ENCODE assay signal across 23 mouse cellular contexts in genomic region chr1:172430731-172431220, GRCm38 (mm10). TPM values are rescaled to one million over a fixed set of nuclear protein-coding genes. Genes with fewer than 3 reads are reported as not detected.
A peak's percentile ranks its signal among the peaks of the same experiment; 100 is the strongest.
DNase-seq lines count a peak whose midpoint lies in the region; ATAC-seq and TF ChIP-seq lines count a peak whose summit lies in the region.
"Had no signal": no experiment of that assay in that cellular context is flagged by ENCODE, and none has a peak within 500 bp of the region (broad histone marks: within the 10 kb centered on the region; RNA-seq: fewer than 3 reads in every experiment).

No protein-coding gene starts in this region.

- H3K27me3 ChIP-seq in heart, adult 2 months (ENCODE audit: control insufficient read depth, insufficient read depth, low read length) = no peaks in the 10 kb centered on the region
- no peaks in the 10 kb centered on the region for H3K27me3 ChIP-seq in kidney, embryonic 16.5 days (ENCODE audit: insufficient read depth, low read length)
- no peaks in the 10 kb centered on the region for H3K27me3 ChIP-seq in midbrain, postnatal 0 days (ENCODE audit: insufficient read depth, low read length)
- H3K27me3 ChIP-seq in midbrain, embryonic 13.5 days = 0 out of 2 replicates have a peak, but pooled peaks cover 3% of the 10 kb centered on the region
- no peaks in the 10 kb centered on the region for H3K27me3 ChIP-seq in stomach, postnatal 0 days (ENCODE audit: control insufficient read depth, insufficient read depth, low read length)
- H3K27me3 ChIP-seq: heart, embryonic 12.5 days; hindbrain, embryonic 13.5 days; liver, embryonic 15.5 days; lung, embryonic 15.5 days; neural tube, embryonic 15.5 days; Patski had no signal

- intact Hi-C loops in heart, adult 2 months (cut with DNase I) = no loop called here

- TF ChIP-seq CTCF in heart, adult 2 months (IDR thresholded peaks at IDR 0.05) = peak; percentile 9; the same call in 1 of the 2 replicates
- 0 out of 2 replicates have a peak, but pooled peaks have one; percentile 9 for TF ChIP-seq CTCF in midbrain, postnatal 0 days (IDR thresholded peaks at IDR 0.05)
- peak; percentile 47 for TF ChIP-seq CTCF in stomach, postnatal 0 days (IDR thresholded peaks at IDR 0.05; ENCODE audit: low read depth)

- H3K27ac ChIP-seq in heart, adult 2 months = no peak overlapping the region; the same call in 1 of the 2 replicates
- peak overlapping the region; percentile 83; the same call in 1 of the 2 replicates for H3K27ac ChIP-seq in kidney, embryonic 16.5 days (ENCODE audit: low read length)
- H3K27ac ChIP-seq in midbrain, postnatal 0 days (ENCODE audit: low read depth, low read length) = no peak overlapping the region
- H3K27ac ChIP-seq in midbrain, embryonic 13.5 days = no peak overlapping the region
- peak overlapping the region; percentile 63 for H3K27ac ChIP-seq in stomach, postnatal 0 days (replicated peaks)
- H3K27ac ChIP-seq: forebrain, embryonic 10.5 days; hindbrain, embryonic 13.5 days; liver, embryonic 15.5 days; lung, embryonic 15.5 days; neural tube, embryonic 15.5 days had no signal

- H3K9me3 ChIP-seq in kidney, embryonic 16.5 days (ENCODE audit: low read length) = no peaks in the 10 kb centered on the region
- no peaks in the 10 kb centered on the region for H3K9me3 ChIP-seq in midbrain, postnatal 0 days (ENCODE audit: low read length)
- H3K9me3 ChIP-seq in midbrain, embryonic 13.5 days = no peaks in the 10 kb centered on the region
- no peaks in the 10 kb centered on the region for H3K9me3 ChIP-seq in stomach, postnatal 0 days (ENCODE audit: control insufficient read depth, low read length)
- H3K9me3 ChIP-seq: forebrain, embryonic 10.5 days; heart, embryonic 12.5 days; hindbrain, embryonic 13.5 days; liver, embryonic 15.5 days; lung, embryonic 15.5 days; neural tube, embryonic 15.5 days had no signal

- no peak overlapping the region for H3K9ac ChIP-seq in heart, adult 2 months (ENCODE audit: low read depth, low read length)
- H3K9ac ChIP-seq in kidney, embryonic 16.5 days (replicated peaks; ENCODE audit: low read length) = no peak overlapping the region
- H3K9ac ChIP-seq in midbrain, postnatal 0 days (replicated peaks; ENCODE audit: low read length, poor library complexity, severe bottlenecking) = no peak overlapping the region
- H3K9ac ChIP-seq in midbrain, embryonic 13.5 days (replicated peaks) = no peak overlapping the region
- H3K9ac ChIP-seq in stomach, postnatal 0 days (ENCODE audit: low read length) = no peak overlapping the region
- H3K9ac ChIP-seq: heart, embryonic 12.5 days; hindbrain, embryonic 13.5 days; liver, embryonic 15.5 days; lung, embryonic 15.5 days; neural tube, embryonic 15.5 days had no signal

- no peaks in the 10 kb centered on the region for H3K79me2 ChIP-seq in heart, adult 2 months (replicated peaks; ENCODE audit: control insufficient read depth, insufficient read depth, low read length)

- peaks cover 7% of the 10 kb centered on the region for H3K4me1 ChIP-seq in heart, adult 2 months (ENCODE audit: control insufficient read depth, insufficient read depth, low read length)
- peaks cover 27% of the 10 kb centered on the region for H3K4me1 ChIP-seq in kidney, embryonic 16.5 days (ENCODE audit: insufficient read depth, low read length)
- no peaks in the 10 kb centered on the region for H3K4me1 ChIP-seq in midbrain, postnatal 0 days (ENCODE audit: insufficient read depth, low read length)
- no peaks in the 10 kb centered on the region for H3K4me1 ChIP-seq in midbrain, embryonic 13.5 days (replicated peaks)
- 0 out of 2 replicates have a peak, but pooled peaks cover 6% of the 10 kb centered on the region for H3K4me1 ChIP-seq in stomach, postnatal 0 days (replicated peaks; ENCODE audit: control insufficient read depth, insufficient read depth)
- H3K4me1 ChIP-seq: hindbrain, embryonic 13.5 days; liver, embryonic 15.5 days; neural tube, embryonic 15.5 days had no signal

- DNase-seq in heart, adult 2 months = no peak
- no peak for DNase-seq in heart, adult 18-20 months
- DNase-seq in kidney, postnatal 36 days = no peak
- DNase-seq in midbrain, postnatal 0 days (ENCODE audit: low spot score) = no peak
- DNase-seq in stomach, postnatal 0 days (ENCODE audit: low spot score) = no peak
- no peak for DNase-seq in spleen, postnatal 36 days (ENCODE audit: low spot score in 2 of 2)
- DNase-seq: adrenal gland, postnatal 36 days; cerebellum, adult 9-10 months; gastrocnemius, postnatal 25 days; layer of hippocampus, adult 9-11 months; lung, postnatal 36 days; thymus, postnatal 36 days had no signal

- H3K36me3 ChIP-seq in heart, adult 2 months (ENCODE audit: control insufficient read depth, insufficient read depth, low read length) = peaks cover 4% of the 10 kb centered on the region; the same call in 1 of the 2 replicates
- no peaks in the 10 kb centered on the region for H3K36me3 ChIP-seq in kidney, embryonic 16.5 days (ENCODE audit: insufficient read depth, low read length)
- no peaks in the 10 kb centered on the region for H3K36me3 ChIP-seq in midbrain, postnatal 0 days (ENCODE audit: insufficient read depth, low read length)
- no peaks in the 10 kb centered on the region for H3K36me3 ChIP-seq in midbrain, embryonic 13.5 days
- H3K36me3 ChIP-seq in stomach, postnatal 0 days (ENCODE audit: control insufficient read depth, insufficient read depth, low read length) = no peaks in the 10 kb centered on the region
- H3K36me3 ChIP-seq: forebrain, embryonic 10.5 days; heart, embryonic 12.5 days; hindbrain, embryonic 13.5 days; liver, embryonic 15.5 days; lung, embryonic 15.5 days; neural tube, embryonic 15.5 days had no signal

- H3K4me3 ChIP-seq in heart, adult 2 months = no peak overlapping the region
- no peak overlapping the region for H3K4me3 ChIP-seq in kidney, embryonic 16.5 days (ENCODE audit: low read length)
- no peak overlapping the region for H3K4me3 ChIP-seq in midbrain, postnatal 0 days (ENCODE audit: low read depth, low read length)
- no peak overlapping the region for H3K4me3 ChIP-seq in midbrain, embryonic 13.5 days (replicated peaks)
- H3K4me3 ChIP-seq in stomach, postnatal 0 days (ENCODE audit: low read depth, low read length) = no peak overlapping the region
- H3K4me3 ChIP-seq: forebrain, embryonic 10.5 days; heart, embryonic 12.5 days; hindbrain, embryonic 13.5 days; liver, embryonic 15.5 days; lung, embryonic 15.5 days; neural tube, embryonic 15.5 days had no signal

- 72% methylated on average over 9 of the region's 9 CpGs for WGBS in heart, adult 2 months
- 54% methylated on average over 9 of the region's 9 CpGs for WGBS in kidney, embryonic 16.5 days
- WGBS in midbrain, postnatal 0 days = 59% methylated on average over 9 of the region's 9 CpGs
- WGBS in midbrain, embryonic 13.5 days = 61% methylated on average over 9 of the region's 9 CpGs
- 45% methylated on average over 9 of the region's 9 CpGs for WGBS in stomach, postnatal 0 days

- H3K4me2 ChIP-seq in kidney, embryonic 16.5 days (replicated peaks; ENCODE audit: low read depth, low read length) = no peak overlapping the region
- no peak overlapping the region for H3K4me2 ChIP-seq in midbrain, postnatal 0 days (ENCODE audit: low read depth, low read length, poor library complexity, severe bottlenecking)
- H3K4me2 ChIP-seq in midbrain, embryonic 13.5 days (replicated peaks) = no peak overlapping the region
- H3K4me2 ChIP-seq in stomach, postnatal 0 days (replicated peaks; ENCODE audit: low read depth) = no peak overlapping the region
- H3K4me2 ChIP-seq: heart, embryonic 12.5 days; hindbrain, embryonic 13.5 days; liver, embryonic 15.5 days; lung, embryonic 15.5 days; neural tube, embryonic 15.5 days had no signal

- no peak for ATAC-seq in kidney, embryonic 16.5 days (ENCODE audit: low FRiP score, low TSS enrichment)
- no peak for ATAC-seq in midbrain, postnatal 0 days (ENCODE audit: low FRiP score)
- ATAC-seq in midbrain, embryonic 13.5 days = no peak
- ATAC-seq in stomach, postnatal 0 days (ENCODE audit: low FRiP score, low TSS enrichment) = 0 out of 2 replicates have a peak, but pooled peaks have one; percentile 33
- ATAC-seq: forebrain, embryonic 16.5 days; Patski had no signal

- no peak for TF ChIP-seq EP300 in heart, adult 2 months (IDR thresholded peaks at IDR 0.05; ENCODE audit: insufficient read depth, low read depth, low read length)
- TF ChIP-seq EP300 in stomach, postnatal 0 days (optimal IDR thresholded peaks at IDR 0.05) = no peak

- TF ChIP-seq POLR2A in heart, adult 2 months (IDR thresholded peaks at IDR 0.05; ENCODE audit: insufficient read depth, low read depth, low read length) = no peak

RNA-seq across cellular contexts. Expression of gene Slamf9, which starts 44.4 kb away (rescaled TPM):
- 1 to 10 TPM; 1.2 to 2.3 TPM for total RNA-seq in heart, adult 2 months (2021)
- 6.8 and 7.0 TPM in 2 replicates for polyA plus RNA-seq in heart, adult 2 months (2012; rRNA removed)
- 1 to 10 TPM; 1.2 to 2.2 TPM for total RNA-seq in heart, adult 18-20 months (2021)
- polyA plus RNA-seq in kidney, embryonic 16.5 days (2015; fragmentation: Nextera tagmentation; extraction: Ambion mirVana) = 1.0 and 1.7 TPM in 2 replicates
- 0.19 and 0.38 TPM in 2 replicates for total RNA-seq in midbrain, postnatal 0 days (2014; rRNA removed)
- 0.20 and 0.29 TPM in 2 replicates for polyA plus RNA-seq in midbrain, postnatal 0 days (2015; fragmentation: Nextera tagmentation; extraction: Ambion mirVana)
- 0.31 TPM in 1 of 2 replicates, not detected in the other for polyA plus RNA-seq in midbrain, embryonic 13.5 days (2015; fragmentation: Nextera tagmentation; extraction: Ambion mirVana)
- 1.8 TPM in 2 replicates for polyA plus RNA-seq in stomach, postnatal 0 days (2015; fragmentation: Nextera tagmentation; extraction: Ambion mirVana)
- total RNA-seq: megakaryocyte-erythroid progenitor cell, adult 5-6 weeks had no signal
- polyA plus RNA-seq: forebrain, embryonic 10.5 days; forebrain, embryonic 16.5 days; hindbrain, embryonic 13.5 days had no signal

RNA-seq across cellular contexts. Expression of gene Igsf9, which starts 50.8 kb away (rescaled TPM):
- under 1 TPM; 0.36 to 0.47 TPM for total RNA-seq in heart, adult 2 months (2021)
- polyA plus RNA-seq in heart, adult 2 months (2012; rRNA removed) = 2.1 and 3.8 TPM in 2 replicates
- under 1 TPM; 0.28 to 0.45 TPM for total RNA-seq in heart, adult 18-20 months (2021)
- 45.7 and 58.1 TPM in 2 replicates for polyA plus RNA-seq in kidney, embryonic 16.5 days (2015; fragmentation: Nextera tagmentation; extraction: Ambion mirVana)
- 40.6 and 53.9 TPM in 2 replicates for total RNA-seq in midbrain, postnatal 0 days (2014; rRNA removed)
- polyA plus RNA-seq in midbrain, postnatal 0 days (2015; fragmentation: Nextera tagmentation; extraction: Ambion mirVana) = 25.0 and 29.0 TPM in 2 replicates
- polyA plus RNA-seq in midbrain, embryonic 13.5 days (2015; fragmentation: Nextera tagmentation; extraction: Ambion mirVana) = 89.0 and 94.9 TPM in 2 replicates
- 16.7 and 19.9 TPM in 2 replicates for polyA plus RNA-seq in stomach, postnatal 0 days (2015; fragmentation: Nextera tagmentation; extraction: Ambion mirVana)

RNA-seq across cellular contexts. Expression of gene Pigm, which starts 54.4 kb away (rescaled TPM):
- 1 to 10 TPM; 3.8 to 4.2 TPM for total RNA-seq in heart, adult 2 months (2021)
- 3.3 and 3.7 TPM in 2 replicates for polyA plus RNA-seq in heart, adult 2 months (2012; rRNA removed)
- total RNA-seq in heart, adult 18-20 months (2021) = 1 to 10 TPM; 3.2 to 4.2 TPM
- polyA plus RNA-seq in kidney, embryonic 16.5 days (2015; fragmentation: Nextera tagmentation; extraction: Ambion mirVana) = 7.3 and 7.8 TPM in 2 replicates
- 11.5 and 16.4 TPM in 2 replicates for total RNA-seq in midbrain, postnatal 0 days (2014; rRNA removed)
- 2.2 and 2.6 TPM in 2 replicates for polyA plus RNA-seq in midbrain, postnatal 0 days (2015; fragmentation: Nextera tagmentation; extraction: Ambion mirVana)
- 4.9 and 5.7 TPM in 2 replicates for polyA plus RNA-seq in midbrain, embryonic 13.5 days (2015; fragmentation: Nextera tagmentation; extraction: Ambion mirVana)
- polyA plus RNA-seq in stomach, postnatal 0 days (2015; fragmentation: Nextera tagmentation; extraction: Ambion mirVana) = 3.6 and 3.8 TPM in 2 replicates

Comparison
In these comparisons a context has a peak if more than half of its experiments do, and no peak if none do; other contexts are left out.
1. H3K27ac ChIP-seq: peak in kidney, embryonic 16.5 days (single experiment) and stomach, postnatal 0 days (single experiment); none in heart, adult 2 months (single experiment), midbrain, postnatal 0 days (single experiment) and midbrain, embryonic 13.5 days (single experiment).
2. Peak in every context shown above with its lines, with median percentiles within 50 percentile points of each other: CTCF ChIP-seq.